Mouse (Mus musculus) lung, postnatal 0 days (tissue): ENCODE data around the gene Zp1.

Experiments used
- CTCF ChIP-seq: IDR thresholded peaks from 2 replicates; pipeline ENCODE4 v1.5.1; 2016; ENCODE audit warnings: antibody characterized with exemption, mild to moderate bottlenecking
- EP300 ChIP-seq: IDR thresholded peaks from 2 replicates; pipeline ENCODE4 v1.6.1; 2016; ENCODE audit warnings: antibody characterized with exemption, mild to moderate bottlenecking, control low read depth

GRCm38 (mm10) chr19:10920532-10920931 is at the start of gene Zp1:
- TF ChIP-seq EP300 = no peak
- no peak for TF ChIP-seq CTCF
